Mouse (Mus musculus): ENCODE measurements around the gene Serpinb9b. TPM values are rescaled to one million over a fixed set of nuclear protein-coding genes. Genes with fewer than 3 reads are reported as not detected.

The Serpinb9b gene
- polyA plus RNA-seq, 1 experiment from 2014 or later = not detected

DNA sequence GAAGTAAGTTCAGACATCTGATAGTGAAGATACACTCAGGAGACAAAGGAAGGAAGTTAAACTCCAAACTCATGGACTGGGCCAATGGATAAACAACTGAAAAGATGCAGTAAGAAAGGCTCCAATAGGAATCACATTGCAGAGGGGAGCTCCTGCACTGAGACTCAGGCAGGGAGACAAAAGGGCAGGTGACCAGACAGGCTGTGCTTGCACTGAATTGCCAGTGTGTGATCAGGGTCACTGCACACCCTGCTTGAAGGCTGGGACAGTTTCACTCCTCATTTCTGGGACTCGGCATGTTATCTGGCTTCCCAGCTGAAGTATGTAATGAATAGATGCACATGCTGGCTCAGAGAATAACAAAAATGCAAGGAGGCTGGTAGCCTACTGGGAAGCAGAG lies 35.8 kb downstream of the Serpinb9b start:
- Histone ChIP-seq H3K27me3 (ENCODE audit: control insufficient read depth, insufficient read depth, low read length) (no peaks in the 10 kb centered on the region), H3K4me1 (ENCODE audit: control insufficient read depth, insufficient read depth, low read length) (no peaks in the 10 kb centered on the region), H3K4me3 (ENCODE audit: low read depth, low read length) (no peak overlapping the region), H3K9ac (ENCODE audit: low read length) (no peak overlapping the region), H3K4me2 (ENCODE audit: low read depth, severe bottlenecking) (no peak overlapping the region), H3K27ac (replicated peaks; ENCODE audit: low read depth, low read length) (no peak overlapping the region), H3K9me3 (ENCODE audit: control insufficient read depth, low read length) (no peaks in the 10 kb centered on the region), H3K36me3 (ENCODE audit: control insufficient read depth, insufficient read depth, low read length) (no peaks in the 10 kb centered on the region)
- no peak for DNase-seq (ENCODE audit: low spot score)
- ATAC-seq (ENCODE audit: insufficient number of reproducible peaks, low FRiP score, low TSS enrichment, low read depth) = no peak
- WGBS = 90% methylated on average over 1 of the region's 1 CpGs

- 74% methylated on average over 1 of the region's 1 CpGs for WGBS
- Histone ChIP-seq H3K4me2 (ENCODE audit: low read depth, severe bottlenecking) (no peak overlapping the region), H3K36me3 (ENCODE audit: control insufficient read depth, insufficient read depth, low read length) (no peaks in the 10 kb centered on the region), H3K4me1 (ENCODE audit: control insufficient read depth, insufficient read depth, low read length) (no peaks in the 10 kb centered on the region), H3K27ac (replicated peaks; ENCODE audit: low read depth, low read length) (no peak overlapping the region), H3K9me3 (ENCODE audit: control insufficient read depth, low read length) (no peaks in the 10 kb centered on the region), H3K9ac (ENCODE audit: low read length) (no peak overlapping the region), H3K4me3 (ENCODE audit: low read depth, low read length) (no peak overlapping the region), H3K27me3 (ENCODE audit: control insufficient read depth, insufficient read depth, low read length) (no peaks in the 10 kb centered on the region)
- no peak for DNase-seq (ENCODE audit: low spot score)
- ATAC-seq (ENCODE audit: insufficient number of reproducible peaks, low FRiP score, low TSS enrichment, low read depth) = no peak
Observed at GRCm38 (mm10) chr13:33067387-33067977, 40.3 kb downstream of the Serpinb9b start.

DNA sequence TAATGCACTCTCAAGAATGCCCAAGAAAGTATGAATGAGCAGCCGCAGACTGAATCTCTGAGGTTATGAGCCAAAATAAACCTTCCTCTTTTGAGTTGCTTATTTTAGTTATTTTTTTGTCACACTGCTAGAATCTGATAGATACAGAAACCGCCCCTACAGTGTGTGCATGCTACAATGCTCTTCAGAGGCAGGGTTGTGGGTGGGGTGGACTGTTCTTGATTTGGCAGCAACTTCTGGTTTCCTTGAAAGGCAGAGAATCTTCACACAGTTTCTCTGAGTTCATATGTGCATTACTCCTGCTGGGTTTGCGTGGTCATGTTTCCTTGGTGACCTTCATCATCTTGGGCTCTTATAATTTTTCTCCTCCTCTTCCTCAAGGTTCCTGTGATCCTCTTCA lies 40.9 kb downstream of the Serpinb9b start:
- Histone ChIP-seq H3K4me2 (ENCODE audit: low read depth, severe bottlenecking) (no peak overlapping the region), H3K4me3 (ENCODE audit: low read depth, low read length) (no peak overlapping the region), H3K27ac (replicated peaks; ENCODE audit: low read depth, low read length) (no peak overlapping the region), H3K9me3 (ENCODE audit: control insufficient read depth, low read length) (no peaks in the 10 kb centered on the region), H3K9ac (ENCODE audit: low read length) (no peak overlapping the region), H3K4me1 (ENCODE audit: control insufficient read depth, insufficient read depth, low read length) (no peaks in the 10 kb centered on the region), H3K36me3 (ENCODE audit: control insufficient read depth, insufficient read depth, low read length) (no peaks in the 10 kb centered on the region), H3K27me3 (ENCODE audit: control insufficient read depth, insufficient read depth, low read length) (no peaks in the 10 kb centered on the region)
- ATAC-seq (ENCODE audit: insufficient number of reproducible peaks, low FRiP score, low TSS enrichment, low read depth) (no peak), DNase-seq (ENCODE audit: low spot score) (no peak)
- 87% methylated on average over 3 of the region's 3 CpGs for WGBS

DNA sequence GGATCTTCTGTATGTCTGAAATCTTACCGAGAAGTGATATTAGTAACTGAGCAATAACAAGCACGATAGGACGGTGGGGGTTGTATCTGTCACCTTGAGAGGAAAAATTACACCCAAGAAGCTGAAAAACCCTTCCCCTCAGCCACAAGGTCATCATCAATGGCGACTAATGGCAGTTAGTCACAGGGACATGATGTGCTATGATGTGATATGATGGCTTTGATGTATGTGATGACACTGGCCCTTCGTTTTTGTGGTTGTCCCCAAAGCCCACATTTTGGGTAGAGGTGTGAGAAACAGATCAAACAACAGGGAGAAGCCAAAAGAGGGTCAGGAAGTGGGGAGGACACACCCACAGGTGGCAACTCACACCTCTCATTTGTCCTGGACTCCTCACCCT lies 44.6 kb downstream of the Serpinb9b start:
- no peak for DNase-seq (ENCODE audit: low spot score)
- no peak overlapping the region for H3K4me3 ChIP-seq (ENCODE audit: low read depth, low read length)
- no peaks in the 10 kb centered on the region for H3K9me3 ChIP-seq (ENCODE audit: control insufficient read depth, low read length)
- no peak overlapping the region for H3K4me2 ChIP-seq (ENCODE audit: low read depth, severe bottlenecking)
- no peaks in the 10 kb centered on the region for H3K4me1 ChIP-seq (ENCODE audit: control insufficient read depth, insufficient read depth, low read length)
- H3K27me3 ChIP-seq (ENCODE audit: control insufficient read depth, insufficient read depth, low read length) = no peaks in the 10 kb centered on the region
- H3K36me3 ChIP-seq (ENCODE audit: control insufficient read depth, insufficient read depth, low read length) = no peaks in the 10 kb centered on the region
- H3K27ac ChIP-seq (replicated peaks; ENCODE audit: low read depth, low read length) = no peak overlapping the region
- ATAC-seq (ENCODE audit: insufficient number of reproducible peaks, low FRiP score, low TSS enrichment, low read depth) = no peak
- H3K9ac ChIP-seq (ENCODE audit: low read length) = no peak overlapping the region
- 79% methylated on average over 5 of the region's 5 CpGs for WGBS

- Histone ChIP-seq H3K4me3 (ENCODE audit: low read depth, low read length) (no peak overlapping the region), H3K4me2 (ENCODE audit: low read depth, severe bottlenecking) (no peak overlapping the region), H3K36me3 (ENCODE audit: control insufficient read depth, insufficient read depth, low read length) (no peaks in the 10 kb centered on the region), H3K9me3 (ENCODE audit: control insufficient read depth, low read length) (no peaks in the 10 kb centered on the region), H3K4me1 (ENCODE audit: control insufficient read depth, insufficient read depth, low read length) (no peaks in the 10 kb centered on the region), H3K27ac (replicated peaks; ENCODE audit: low read depth, low read length) (no peak overlapping the region), H3K27me3 (ENCODE audit: control insufficient read depth, insufficient read depth, low read length) (no peaks in the 10 kb centered on the region), H3K9ac (ENCODE audit: low read length) (no peak overlapping the region)
- ATAC-seq (ENCODE audit: insufficient number of reproducible peaks, low FRiP score, low TSS enrichment, low read depth) (no peak), DNase-seq (ENCODE audit: low spot score) (no peak)
Observed at GRCm38 (mm10) chr13:33074029-33074428, 46.8 kb downstream of the Serpinb9b start.

GRCm38 (mm10) chr13:33076247-33076646 lies 49.0 kb downstream of the Serpinb9b start:
- no peak overlapping the region for H3K4me3 ChIP-seq (ENCODE audit: low read depth, low read length)
- no peaks in the 10 kb centered on the region for H3K9me3 ChIP-seq (ENCODE audit: control insufficient read depth, low read length)
- H3K4me1 ChIP-seq (ENCODE audit: control insufficient read depth, insufficient read depth, low read length) = no peaks in the 10 kb centered on the region
- H3K9ac ChIP-seq (ENCODE audit: low read length) = no peak overlapping the region
- 74% methylated on average over 3 of the region's 3 CpGs for WGBS
- ATAC-seq (ENCODE audit: insufficient number of reproducible peaks, low FRiP score, low TSS enrichment, low read depth) (no peak), DNase-seq (ENCODE audit: low spot score) (no peak)
- no peaks in the 10 kb centered on the region for H3K27me3 ChIP-seq (ENCODE audit: control insufficient read depth, insufficient read depth, low read length)
- no peak overlapping the region for H3K27ac ChIP-seq (replicated peaks; ENCODE audit: low read depth, low read length)
- H3K4me2 ChIP-seq (ENCODE audit: low read depth, severe bottlenecking) = no peak overlapping the region
- no peaks in the 10 kb centered on the region for H3K36me3 ChIP-seq (ENCODE audit: control insufficient read depth, insufficient read depth, low read length)

DNA sequence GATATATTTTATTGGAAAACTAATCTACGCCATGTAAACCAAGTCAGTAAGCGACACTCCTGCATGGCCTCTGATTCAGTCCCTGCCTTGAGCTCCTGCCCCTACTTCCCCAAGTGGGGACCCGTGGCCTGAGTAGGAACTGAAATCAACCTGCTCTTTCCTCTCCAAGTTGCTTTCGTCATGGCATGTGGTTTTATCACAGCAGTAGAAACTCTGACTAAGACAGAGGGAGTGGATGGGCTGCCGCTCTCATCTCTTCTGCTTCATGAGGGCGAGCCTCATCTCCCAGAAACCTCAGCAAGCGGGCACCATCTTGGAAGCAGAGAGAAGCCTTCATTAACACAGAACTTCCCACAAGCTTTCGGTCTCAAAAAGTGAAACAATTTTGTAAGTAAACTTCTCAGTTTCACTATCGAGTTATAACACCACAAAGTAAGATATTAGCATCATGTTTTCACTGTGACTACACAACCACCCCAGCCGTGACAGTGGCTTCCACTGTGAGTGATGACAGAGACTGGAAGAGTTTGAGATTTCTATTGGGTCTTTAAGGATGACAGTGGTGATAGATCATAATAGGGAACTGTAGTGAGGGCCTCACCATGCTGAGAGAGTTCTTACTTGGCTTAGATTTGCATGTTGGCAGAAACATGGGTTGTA lies 49.9 kb downstream of the Serpinb9b start:
- Histone ChIP-seq H3K27me3 (ENCODE audit: control insufficient read depth, insufficient read depth, low read length) (no peaks in the 10 kb centered on the region), H3K4me1 (ENCODE audit: control insufficient read depth, insufficient read depth, low read length) (no peaks in the 10 kb centered on the region), H3K4me2 (ENCODE audit: low read depth, severe bottlenecking) (no peak overlapping the region), H3K9me3 (ENCODE audit: control insufficient read depth, low read length) (no peaks in the 10 kb centered on the region), H3K36me3 (ENCODE audit: control insufficient read depth, insufficient read depth, low read length) (no peaks in the 10 kb centered on the region), H3K9ac (ENCODE audit: low read length) (no peak overlapping the region), H3K27ac (replicated peaks; ENCODE audit: low read depth, low read length) (no peak overlapping the region), H3K4me3 (ENCODE audit: low read depth, low read length) (no peak overlapping the region)
- 87% methylated on average over 10 of the region's 10 CpGs for WGBS
- ATAC-seq (ENCODE audit: insufficient number of reproducible peaks, low FRiP score, low TSS enrichment, low read depth) (no peak), DNase-seq (ENCODE audit: low spot score) (no peak)

DNA sequence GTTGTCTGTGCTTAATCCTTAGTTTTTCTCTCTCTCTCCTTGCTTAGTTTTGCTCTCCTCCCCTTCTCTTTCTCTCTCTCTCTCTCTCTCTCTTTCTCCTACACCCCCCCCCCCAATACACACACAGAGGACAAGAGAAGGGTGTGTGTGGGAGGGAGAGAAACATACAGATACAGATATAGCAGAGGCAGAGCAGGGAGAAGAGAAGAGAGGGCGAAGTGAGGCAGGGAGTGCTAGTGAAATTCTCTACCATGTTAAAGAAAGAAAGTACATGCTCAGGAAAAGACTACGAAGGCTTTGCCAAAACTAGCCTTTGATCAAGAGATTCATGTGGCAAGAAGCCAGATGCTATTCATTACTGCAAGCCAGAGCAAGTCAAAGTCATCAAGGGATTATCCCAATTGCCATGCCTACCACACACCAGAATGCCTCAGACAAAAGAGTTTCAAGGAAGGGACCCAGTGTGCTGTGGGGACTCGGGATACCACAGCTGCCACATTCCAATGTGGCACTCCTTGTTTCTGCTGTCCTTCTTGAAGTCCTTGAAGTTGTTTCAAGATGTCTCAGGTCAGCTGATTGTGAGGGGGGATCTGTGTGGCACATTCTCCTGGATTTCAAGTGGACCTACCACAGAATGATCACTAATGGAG lies 51.0 kb downstream of the Serpinb9b start, which contains the start of gene Serpinb1b:
Gene Serpinb1b, plus strand, starts transcription at position 520 of the 650 bp plus-strand sequence.
- Histone ChIP-seq H3K9ac (ENCODE audit: low read length) (no peak within 1 kb of the TSS), H3K36me3 (ENCODE audit: control insufficient read depth, insufficient read depth, low read length) (no peaks in the 10 kb centered on the region), H3K4me2 (ENCODE audit: low read depth, severe bottlenecking) (no peak within 1 kb of the TSS), H3K4me1 (ENCODE audit: control insufficient read depth, insufficient read depth, low read length) (no peaks in the 10 kb centered on the region), H3K9me3 (ENCODE audit: control insufficient read depth, low read length) (no peaks in the 10 kb centered on the region), H3K27ac (replicated peaks; ENCODE audit: low read depth, low read length) (no peak within 1 kb of the TSS), H3K4me3 (ENCODE audit: low read depth, low read length) (no peak within 1 kb of the TSS), H3K27me3 (ENCODE audit: control insufficient read depth, insufficient read depth, low read length) (no peaks in the 10 kb centered on the region)
- WGBS = 41% methylated on average over 3 of the region's 3 CpGs
- DNase-seq (ENCODE audit: low spot score) (no peak), ATAC-seq (ENCODE audit: insufficient number of reproducible peaks, low FRiP score, low TSS enrichment, low read depth) (no peak)
